Mouse (Mus musculus) embryonic facial prominence, embryonic 15.5 days (tissue): ENCODE measurements around the gene Hao1. TPM values are rescaled to one million over a fixed set of nuclear protein-coding genes. Genes with fewer than 3 reads are reported as not detected.

Experiments used
- ATAC-seq: fragments of 200-750 bp; cut with Nextera tagmentation; 2 replicates; pipeline ENCODE4 v1.8.0; 2017; ENCODE audit warnings: low read depth, moderate TSS enrichment; ENCODE audit not compliant: insufficient number of reproducible peaks, low FRiP score, low TSS enrichment
- H3K27ac ChIP-seq: fragments of 300-500 bp; sonication (generic); replicated peaks from 2 replicates; pipeline ENCODE4 v1.5.1; 2015; ENCODE audit warnings: mild to moderate bottlenecking, inconsistent platforms
- H3K27me3 ChIP-seq: fragments of 300-500 bp; sonication (generic); 2 replicates; pipeline ENCODE4 v1.6.1; 2015; ENCODE audit warnings: inconsistent platforms
- H3K36me3 ChIP-seq: fragments of 300-500 bp; sonication (generic); 2 replicates; pipeline ENCODE4 v1.6.1; 2015; ENCODE audit warnings: mild to moderate bottlenecking, inconsistent platforms
- H3K4me1 ChIP-seq: fragments of 300-500 bp; sonication (generic); 2 replicates; pipeline ENCODE4 v1.6.1; 2015; ENCODE audit warnings: inconsistent platforms
- H3K4me2 ChIP-seq: fragments of 300-500 bp; sonication (generic); replicated peaks from 2 replicates; pipeline ENCODE4 v1.6.1; 2015; ENCODE audit warnings: mild to moderate bottlenecking, inconsistent platforms
- H3K4me3 ChIP-seq: fragments of 300-500 bp; sonication (generic); replicated peaks from 2 replicates; pipeline ENCODE4 v1.5.1; 2015; ENCODE audit warnings: mild to moderate bottlenecking, inconsistent platforms
- H3K9ac ChIP-seq: fragments of 300-500 bp; sonication (generic); 2 replicates; pipeline ENCODE4 v1.6.1; 2015; ENCODE audit warnings: inconsistent platforms
- H3K9me3 ChIP-seq: fragments of 300-500 bp; sonication (generic); replicated peaks from 2 replicates; pipeline ENCODE4 v1.6.1; 2016; ENCODE audit warnings: inconsistent platforms
- WGBS: fragments of 180-500 bp; shearing (Covaris S2); methylation state at CpG from one replicate; pipeline ENCODE4 v1.1.7; 2015; 5-methylcytosine and 5-hydroxymethylcytosine counted together
- polyA plus RNA-seq: library from polyadenylated mRNA; unstranded; fragments of >200 nt; fragmentation: Nextera tagmentation; extraction: Ambion mirVana; gene quantifications from 2 replicates; pipeline ENCODE4 v1.2.1, GENCODE M21; 2015

The Hao1 gene
- 0.08 TPM in 1 of 2 replicates, not detected in the other for polyA plus RNA-seq

DNA sequence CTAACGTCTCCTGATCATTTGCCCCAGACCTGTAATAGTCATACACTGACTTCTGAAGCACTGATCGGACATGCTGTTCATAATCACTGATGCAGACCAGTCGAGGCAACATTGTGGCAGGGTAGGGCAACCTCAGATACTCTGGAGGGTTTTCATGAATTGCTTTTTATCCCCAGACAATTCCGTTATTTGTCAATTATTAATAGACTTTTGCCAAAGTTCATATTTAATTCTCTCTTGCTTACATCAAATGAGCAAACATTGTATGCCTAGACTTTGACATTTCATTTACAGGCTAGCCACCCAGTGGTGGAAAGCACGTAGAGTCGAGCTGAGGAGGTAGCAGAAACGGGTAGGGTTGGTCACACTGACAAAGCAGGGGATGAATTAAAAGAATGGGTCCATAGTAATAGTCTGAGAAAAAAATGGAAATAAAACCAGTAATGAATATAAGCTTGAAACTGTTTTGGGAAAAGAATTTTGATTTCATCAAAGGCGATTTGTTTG is at the start of gene Hao1:
TSS of gene Hao1 (minus strand) at position 148 of the 507 bp plus-strand sequence.
- Histone ChIP-seq H3K4me2 (no peak within 1 kb of the TSS), H3K36me3 (no peaks in the 10 kb centered on the region), H3K4me3 (no peak within 1 kb of the TSS), H3K27me3 (no peaks in the 10 kb centered on the region), H3K27ac (no peak within 1 kb of the TSS), H3K9ac (no peak within 1 kb of the TSS), H3K4me1 (no peaks in the 10 kb centered on the region), H3K9me3 (no peaks in the 10 kb centered on the region)
- ATAC-seq, result no peak
- WGBS, result 81% methylated on average over 8 of the region's 8 CpGs

DNA sequence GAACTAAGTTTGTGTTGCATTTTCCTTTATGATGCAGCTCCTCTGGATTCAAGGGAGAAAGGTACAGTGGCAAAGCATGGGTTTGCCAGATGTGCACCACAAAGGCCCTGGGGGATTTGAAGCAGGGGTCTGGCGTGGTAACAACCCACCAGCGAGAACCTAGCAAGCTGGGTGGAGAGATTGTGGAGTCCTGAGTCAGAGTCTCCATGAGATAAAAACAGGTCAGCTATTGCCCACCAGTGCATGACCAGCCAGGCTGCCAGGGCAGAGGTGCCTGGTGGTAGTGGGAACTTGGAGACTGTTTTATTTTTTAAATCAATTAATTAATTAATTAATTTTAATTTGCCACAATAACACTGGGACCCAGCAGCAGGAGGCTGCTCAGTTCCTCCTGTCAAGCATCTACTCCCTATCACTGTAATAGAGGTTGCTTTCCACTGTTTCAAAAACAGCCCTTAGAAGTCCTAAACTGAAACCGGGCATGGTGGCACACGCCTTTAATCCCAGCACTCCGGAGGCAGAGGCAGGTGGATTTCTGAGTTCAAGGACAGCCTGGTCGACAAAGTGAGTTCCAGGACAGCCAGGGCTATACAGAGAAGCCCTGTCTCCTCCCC is 37.0 kb upstream of the Hao1 start:
- Histone ChIP-seq H3K27me3 (no peaks in the 10 kb centered on the region), H3K9me3 (no peaks in the 10 kb centered on the region), H3K4me2 (no peak overlapping the region), H3K9ac (no peak overlapping the region), H3K36me3 (peaks cover 4% of the 10 kb centered on the region; the same call in 1 of the 2 replicates), H3K27ac (no peak overlapping the region), H3K4me1 (no peaks in the 10 kb centered on the region), H3K4me3 (no peak overlapping the region)
- no peak for ATAC-seq
- WGBS, result 89% methylated on average over 6 of the region's 6 CpGs

GRCm38 (mm10) chr2:134585243-134585642 is 31.1 kb upstream of the Hao1 start:
- WGBS, result 64% methylated on average over 4 of the region's 4 CpGs
- ATAC-seq, result no peak
- no peaks in the 10 kb centered on the region for H3K9me3 ChIP-seq
- no peaks in the 10 kb centered on the region for H3K4me1 ChIP-seq
- no peaks in the 10 kb centered on the region for H3K36me3 ChIP-seq
- no peak overlapping the region for H3K4me3 ChIP-seq
- no peak overlapping the region for H3K27ac ChIP-seq
- H3K4me2 ChIP-seq, result no peak overlapping the region
- H3K27me3 ChIP-seq, result no peaks in the 10 kb centered on the region
- no peak overlapping the region for H3K9ac ChIP-seq

DNA sequence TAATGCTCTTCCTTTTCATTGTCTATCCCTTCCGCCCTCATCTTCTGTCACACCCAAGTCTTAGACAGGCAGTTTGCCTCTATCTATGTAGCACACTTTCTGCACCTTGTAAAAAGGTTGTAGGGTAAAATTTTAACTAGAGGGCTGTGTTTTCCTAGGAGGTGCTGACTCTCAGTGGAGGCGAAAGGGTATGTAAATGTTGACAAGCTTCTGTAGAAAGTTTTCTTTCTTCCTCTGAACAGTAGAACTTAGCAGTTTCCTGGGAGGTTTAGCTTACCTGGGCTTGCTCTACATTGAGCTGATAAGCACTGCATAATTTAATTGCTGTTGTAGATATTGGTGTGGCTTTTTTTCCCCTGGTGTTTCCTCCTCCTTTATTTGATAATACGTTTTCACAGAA is 5.3 kb upstream of the Hao1 start:
- Histone ChIP-seq H3K27me3 (no peaks in the 10 kb centered on the region), H3K4me2 (no peak overlapping the region), H3K27ac (no peak overlapping the region), H3K9ac (no peak overlapping the region), H3K36me3 (no peaks in the 10 kb centered on the region), H3K4me1 (no peaks in the 10 kb centered on the region), H3K4me3 (no peak overlapping the region), H3K9me3 (peaks cover 6% of the 10 kb centered on the region; the same call in 1 of the 2 replicates)
- 88% methylated on average over 3 of the region's 3 CpGs for WGBS
- ATAC-seq, result no peak

DNA sequence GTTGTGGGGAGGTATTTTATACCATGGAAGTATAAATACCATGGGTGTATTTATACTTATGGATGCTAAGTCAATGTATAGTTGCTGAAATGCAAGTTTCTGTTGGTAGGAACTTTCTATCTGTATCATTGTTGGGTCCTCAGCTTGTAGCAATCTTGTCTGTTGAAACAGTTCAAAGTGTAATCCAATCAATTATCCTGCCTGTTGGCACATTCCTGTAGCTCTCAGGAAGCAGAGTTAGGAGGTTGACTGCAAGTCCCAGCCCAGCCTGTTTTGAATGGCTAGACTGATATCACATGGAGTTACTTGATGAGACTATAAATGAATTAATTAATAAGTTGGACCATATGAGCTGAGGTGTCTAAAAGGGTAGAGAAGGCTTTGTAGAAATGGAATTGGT is 1.8 kb downstream of the Hao1 start:
- no peak for ATAC-seq

GRCm38 (mm10) chr2:134549770-134550169 is 4.4 kb downstream of the Hao1 start:
- Histone ChIP-seq H3K36me3 (no peaks in the 10 kb centered on the region), H3K27me3 (no peaks in the 10 kb centered on the region), H3K9ac (no peak overlapping the region), H3K4me3 (no peak overlapping the region), H3K4me2 (no peak overlapping the region), H3K27ac (no peak overlapping the region), H3K4me1 (no peaks in the 10 kb centered on the region), H3K9me3 (no peaks in the 10 kb centered on the region)
- 23% methylated on average over 4 of the region's 4 CpGs for WGBS
- ATAC-seq, result no peak

More for the DNA sequence above, 1.8 kb downstream of the Hao1 start:
- H3K4me2 ChIP-seq, result no peak overlapping the region
- H3K36me3 ChIP-seq, result no peaks in the 10 kb centered on the region
- H3K4me1 ChIP-seq, result no peaks in the 10 kb centered on the region
- no peak overlapping the region for H3K4me3 ChIP-seq
- no peaks in the 10 kb centered on the region for H3K27me3 ChIP-seq
- H3K27ac ChIP-seq, result no peak overlapping the region
- no peaks in the 10 kb centered on the region for H3K9me3 ChIP-seq
- H3K9ac ChIP-seq, result no peak overlapping the region

DNA sequence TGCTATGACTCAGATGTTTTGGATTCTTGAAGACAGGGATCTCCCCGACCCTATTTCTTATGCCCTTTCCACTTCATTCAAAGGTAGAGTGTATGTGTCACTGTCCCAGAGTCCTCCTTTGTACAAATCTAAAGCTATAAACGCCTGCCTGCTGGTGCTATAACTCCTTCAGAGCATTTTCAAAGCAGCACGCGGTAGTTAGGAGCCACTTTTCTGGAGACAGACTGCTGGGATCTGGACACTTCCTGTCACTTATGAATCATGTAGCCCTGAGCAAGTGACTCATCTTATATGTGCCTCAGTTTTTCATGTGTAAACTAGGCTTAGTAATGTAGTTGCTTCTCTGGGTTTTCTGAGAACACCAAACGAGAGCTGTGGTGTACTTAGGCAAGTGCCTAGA is 9.1 kb downstream of the Hao1 start:
- ATAC-seq, result no peak
- Histone ChIP-seq H3K9me3 (no peaks in the 10 kb centered on the region), H3K9ac (no peak overlapping the region), H3K27ac (no peak overlapping the region), H3K4me3 (no peak overlapping the region), H3K36me3 (no peaks in the 10 kb centered on the region), H3K4me2 (no peak overlapping the region), H3K27me3 (no peaks in the 10 kb centered on the region), H3K4me1 (no peaks in the 10 kb centered on the region)
- WGBS, result 70% methylated on average over 5 of the region's 5 CpGs

GRCm38 (mm10) chr2:134544321-134545065 is 9.7 kb downstream of the Hao1 start:
- Histone ChIP-seq H3K36me3 (no peaks in the 10 kb centered on the region), H3K27ac (no peak overlapping the region), H3K4me3 (no peak overlapping the region), H3K9me3 (no peaks in the 10 kb centered on the region), H3K4me2 (no peak overlapping the region), H3K27me3 (no peaks in the 10 kb centered on the region), H3K4me1 (no peaks in the 10 kb centered on the region), H3K9ac (no peak overlapping the region)
- WGBS, result 75% methylated on average over 8 of the region's 8 CpGs
- no peak for ATAC-seq

DNA sequence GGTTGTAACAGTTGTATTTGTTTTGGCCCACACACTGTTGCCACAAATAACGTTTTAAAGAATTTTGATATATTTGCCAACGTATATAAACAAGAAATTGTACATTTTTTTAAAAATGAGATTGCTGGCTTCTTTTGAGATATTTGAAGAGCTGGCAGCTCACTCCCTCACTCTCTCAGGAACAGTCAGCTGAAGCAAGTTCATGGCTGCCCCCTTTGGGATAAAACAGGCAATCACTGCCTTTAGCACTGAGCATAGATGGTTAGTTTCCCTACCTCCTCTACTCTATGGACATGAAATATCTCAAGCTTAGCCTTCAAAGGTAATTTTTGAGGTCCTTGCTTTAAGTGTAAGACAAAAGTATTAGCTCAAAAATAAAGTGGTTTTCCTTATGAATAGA is 10.7 kb downstream of the Hao1 start:
- Histone ChIP-seq H3K4me3 (no peak overlapping the region), H3K27me3 (no peaks in the 10 kb centered on the region), H3K36me3 (no peaks in the 10 kb centered on the region), H3K9me3 (no peaks in the 10 kb centered on the region), H3K4me2 (no peak overlapping the region), H3K27ac (no peak overlapping the region), H3K4me1 (no peaks in the 10 kb centered on the region), H3K9ac (no peak overlapping the region)
- WGBS, result 55% methylated on average over 2 of the region's 2 CpGs
- ATAC-seq, result no peak

DNA sequence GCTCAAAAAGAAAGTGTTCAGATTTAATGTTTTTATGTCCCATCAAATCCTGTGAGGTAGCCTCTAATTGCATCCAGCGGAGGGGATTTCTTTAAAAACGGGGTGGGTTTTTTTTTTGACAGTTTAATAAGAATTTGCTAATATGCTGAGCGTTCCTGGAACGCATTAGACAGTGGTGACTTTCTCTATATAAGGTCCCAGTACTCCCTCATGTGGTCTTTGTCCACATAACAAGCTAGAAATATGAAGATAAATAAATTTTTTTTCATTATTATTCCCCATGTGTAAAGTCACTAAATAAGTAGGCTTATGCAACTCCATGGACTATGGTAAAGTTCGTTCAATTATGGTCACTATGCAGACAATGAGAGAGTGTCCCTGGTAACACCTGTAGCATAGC is 13.1 kb downstream of the Hao1 start:
- Histone ChIP-seq H3K27ac (no peak overlapping the region), H3K9ac (no peak overlapping the region), H3K4me2 (no peak overlapping the region), H3K4me3 (no peak overlapping the region), H3K4me1 (no peaks in the 10 kb centered on the region), H3K9me3 (no peaks in the 10 kb centered on the region), H3K36me3 (no peaks in the 10 kb centered on the region), H3K27me3 (no peaks in the 10 kb centered on the region)
- no peak for ATAC-seq
- 41% methylated on average over 5 of the region's 5 CpGs for WGBS

DNA sequence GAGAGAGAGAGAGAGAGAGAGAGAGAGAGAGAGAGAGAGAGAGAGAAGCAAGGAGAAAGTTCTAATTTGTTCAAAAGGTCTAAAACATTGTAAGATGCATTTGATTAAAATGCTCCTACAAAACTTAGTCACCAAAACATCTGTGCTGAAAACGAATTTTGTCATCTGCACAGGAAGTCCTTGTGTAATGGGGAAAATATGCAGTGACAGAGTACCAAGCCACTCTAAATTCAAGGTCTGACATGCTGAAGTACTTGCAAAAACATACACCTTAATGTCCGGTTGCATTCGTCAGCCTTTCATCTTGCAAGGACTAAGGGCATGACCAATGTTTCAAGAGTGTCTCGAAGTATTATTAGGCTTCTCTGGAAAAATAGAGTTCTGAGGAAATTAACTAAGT is 15.7 kb downstream of the Hao1 start:
- no peak for ATAC-seq
- no peak overlapping the region for H3K4me3 ChIP-seq
- no peaks in the 10 kb centered on the region for H3K36me3 ChIP-seq
- no peaks in the 10 kb centered on the region for H3K9me3 ChIP-seq
- no peak overlapping the region for H3K4me2 ChIP-seq
- H3K27ac ChIP-seq, result no peak overlapping the region
- H3K9ac ChIP-seq, result no peak overlapping the region
- H3K4me1 ChIP-seq, result no peaks in the 10 kb centered on the region
- H3K27me3 ChIP-seq, result no peaks in the 10 kb centered on the region
- 41% methylated on average over 4 of the region's 4 CpGs for WGBS
